Mouse (Mus musculus): ENCODE results near the gene Ddb2. TPM values are rescaled to one million over a fixed set of nuclear protein-coding genes. Genes with fewer than 3 reads are reported as not detected.

Gene Ddb2
- polyA plus RNA-seq (2017; shearing (Covaris generic)): 88.7 TPM

GRCm38 (mm10) chr2:91236601-91237510 lies at the start of gene Ddb2:
Gene Ddb2, minus strand, starts transcription at chr2:91236982.

GRCm38 (mm10) chr2:91264711-91265681 lies 28.2 kb upstream of the Ddb2 start, which contains the start of gene Arfgap2:
Gene Arfgap2, plus strand, starts transcription at chr2:91264974.

GRCm38 (mm10) chr2:91255661-91256150 lies 18.9 kb upstream of the Ddb2 start, which contains the start of gene Pacsin3:
Gene Pacsin3, plus strand, starts transcription at chr2:91255954.

GRCm38 (mm10) chr2:91202222-91202971 lies 34.4 kb downstream of the Ddb2 start, which contains the start of the genes Nr1h3 and Acp2:
Gene Nr1h3, minus strand, starts transcription at chr2:91202834.
Gene Acp2, plus strand, starts transcription at chr2:91202885.

GRCm38 (mm10) chr2:91183711-91184405 lies 52.9 kb downstream of the Ddb2 start, which contains the start of gene Madd:
Gene Madd, minus strand, starts transcription at chr2:91183837.

Other genes with a start within 250 kb of the Ddb2 start
- 6.2 TPM for gene Rapsn, start 201.4 kb downstream of the Ddb2 start, polyA plus RNA-seq (2017; shearing (Covaris generic))
- 282 TPM for gene Psmc3, start 183.0 kb downstream of the Ddb2 start, polyA plus RNA-seq (2017; shearing (Covaris generic))
- gene Slc39a13, start 166.6 kb downstream of the Ddb2 start, polyA plus RNA-seq (2017; shearing (Covaris generic)): 36.3 TPM
- 1.2 TPM for gene Spi1, start 154.6 kb downstream of the Ddb2 start, polyA plus RNA-seq (2017; shearing (Covaris generic))
- gene Mybpc3, start 118.8 kb downstream of the Ddb2 start, polyA plus RNA-seq (2017; shearing (Covaris generic)): not detected
- gene Madd, start 53.1 kb downstream of the Ddb2 start, polyA plus RNA-seq (2017; shearing (Covaris generic)): 132 TPM
- gene Nr1h3, start 34.1 kb downstream of the Ddb2 start, polyA plus RNA-seq (2017; shearing (Covaris generic)): 1.9 TPM
- gene Acp2, start 34.1 kb downstream of the Ddb2 start, polyA plus RNA-seq (2017; shearing (Covaris generic)): 21.2 TPM
- gene Pacsin3, start 19.0 kb upstream of the Ddb2 start, polyA plus RNA-seq (2017; shearing (Covaris generic)): 0.46 TPM
- gene Arfgap2, start 28.0 kb upstream of the Ddb2 start, polyA plus RNA-seq (2017; shearing (Covaris generic)): 127 TPM
- gene 1110051M20Rik, start 207.7 kb upstream of the Ddb2 start, polyA plus RNA-seq (2017; shearing (Covaris generic)): 30.6 TPM
- gene Lrp4, start 220.5 kb upstream of the Ddb2 start, polyA plus RNA-seq (2017; shearing (Covaris generic)): not detected

Measured in activated CD4-positive, CD25-positive, alpha-beta regulatory T cell, adult 9 weeks (primary cell).